Mouse (Mus musculus) fat pad, adult 2 months (tissue): ENCODE data around the gene Zfp277.
A peak's percentile ranks its signal among the peaks of the same experiment; 100 is the strongest.

Source experiments
- DNase-seq: peaks from one replicate; pipeline ENCODE4 v3.0.0-alpha.2; 2011; ENCODE audit warnings: low read depth, low spot score; ENCODE audit errors: extremely low read depth

The Zfp277 gene

DNA sequence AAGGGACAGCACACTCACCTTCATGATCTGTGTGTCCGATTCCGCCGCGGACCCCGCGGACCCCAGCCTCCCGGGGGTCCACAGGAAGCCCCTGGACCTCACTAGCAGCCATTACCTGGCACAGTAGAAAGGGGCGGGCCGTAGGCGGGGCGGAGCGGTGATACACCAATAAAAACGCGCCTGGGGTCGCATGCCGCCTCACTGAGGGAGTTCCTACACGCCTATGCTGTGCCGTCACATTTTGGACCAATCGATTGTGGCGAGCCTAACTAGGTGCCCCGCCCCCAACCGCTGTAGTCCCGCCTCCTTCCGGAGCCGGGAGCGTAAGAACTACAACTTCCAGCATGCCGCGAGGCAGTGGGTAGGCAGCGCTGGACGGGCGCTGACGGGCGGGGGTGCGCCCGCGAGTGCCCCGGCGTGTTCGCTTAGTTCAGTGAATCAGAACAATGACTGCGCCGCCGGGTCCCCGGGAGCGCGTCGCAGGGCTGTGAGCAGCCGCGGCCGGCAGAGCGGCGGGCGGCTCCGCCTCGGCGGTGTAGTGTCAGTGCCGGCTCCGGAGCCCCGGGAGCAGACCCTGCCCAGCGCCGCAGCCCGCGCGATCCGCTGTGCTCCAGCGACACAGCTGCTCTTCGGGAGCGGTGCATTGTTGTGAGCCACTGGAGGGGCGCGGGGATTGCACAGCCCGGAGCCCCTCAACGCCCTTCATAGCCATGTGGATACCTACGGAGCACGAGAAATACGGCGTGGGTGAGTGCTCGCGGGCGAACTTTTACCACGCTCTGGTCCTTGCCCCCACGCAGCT is at the start of gene Zfp277, which contains the start of gene Dock4:
Gene Zfp277 (minus strand): TSS at position 255 of the 802 bp plus-strand sequence.
Gene Dock4 (plus strand): TSS at position 305 of the 802 bp plus-strand sequence.
- peak; percentile 91 for DNase-seq

DNA sequence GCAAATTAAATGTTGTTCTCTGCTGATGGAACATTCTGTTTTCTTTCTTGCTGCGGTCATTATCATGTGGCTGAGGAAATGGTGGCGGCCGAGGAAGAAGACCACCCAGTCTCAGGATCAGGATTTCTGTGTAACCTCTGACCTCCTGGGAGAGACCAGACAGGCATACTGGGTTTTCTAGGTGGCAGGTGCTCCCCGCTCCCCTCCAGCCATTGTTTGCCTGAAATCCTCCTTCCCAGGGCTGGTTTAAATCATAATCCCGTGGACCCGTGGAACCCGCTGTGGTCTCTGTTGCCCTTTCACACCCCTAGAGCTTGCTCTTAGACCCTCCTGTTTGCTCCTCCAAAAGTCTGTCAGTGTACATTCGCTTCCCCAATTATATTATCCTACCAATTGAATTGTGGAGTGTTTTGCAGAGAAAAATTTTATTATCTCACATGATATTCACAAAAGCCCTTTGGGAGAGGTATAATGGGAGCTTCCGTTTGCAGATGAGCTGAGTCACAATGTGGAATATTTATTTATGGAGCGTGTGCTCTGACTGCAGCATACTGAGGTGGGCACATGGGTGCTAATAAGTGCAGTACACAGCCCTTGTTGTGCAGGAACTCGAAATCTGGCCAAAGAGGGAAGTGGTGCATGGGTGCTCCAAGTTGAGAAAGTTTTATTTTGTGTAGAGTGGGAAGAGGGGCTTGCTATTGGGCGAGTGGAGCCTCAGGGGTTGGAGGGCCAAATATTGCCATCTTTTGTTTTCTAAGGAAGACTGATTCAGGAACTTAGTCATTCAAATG is 40.5 kb upstream of the Zfp277 start:
- DNase-seq: no peak

DNA sequence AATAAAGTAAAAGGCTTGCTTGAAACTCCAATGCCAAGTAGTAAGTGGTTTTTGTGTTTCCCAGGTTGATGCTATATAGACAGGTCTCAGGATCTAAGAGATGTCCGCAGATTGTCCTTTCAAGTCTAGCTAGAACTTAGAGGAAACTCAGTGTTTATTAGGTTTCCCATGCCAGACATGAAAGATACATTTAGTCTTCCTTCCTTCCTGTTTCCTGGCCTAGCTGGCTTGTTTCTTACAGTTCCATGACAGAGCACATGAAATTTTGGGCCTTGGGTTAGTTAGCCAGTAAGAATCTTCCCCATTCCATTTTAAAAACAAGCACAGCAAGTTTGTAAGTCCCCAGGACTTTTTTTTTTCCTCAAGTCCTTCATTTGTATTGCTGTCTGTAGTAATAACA is 39.5 kb upstream of the Zfp277 start:
- DNase-seq: no peak

DNA sequence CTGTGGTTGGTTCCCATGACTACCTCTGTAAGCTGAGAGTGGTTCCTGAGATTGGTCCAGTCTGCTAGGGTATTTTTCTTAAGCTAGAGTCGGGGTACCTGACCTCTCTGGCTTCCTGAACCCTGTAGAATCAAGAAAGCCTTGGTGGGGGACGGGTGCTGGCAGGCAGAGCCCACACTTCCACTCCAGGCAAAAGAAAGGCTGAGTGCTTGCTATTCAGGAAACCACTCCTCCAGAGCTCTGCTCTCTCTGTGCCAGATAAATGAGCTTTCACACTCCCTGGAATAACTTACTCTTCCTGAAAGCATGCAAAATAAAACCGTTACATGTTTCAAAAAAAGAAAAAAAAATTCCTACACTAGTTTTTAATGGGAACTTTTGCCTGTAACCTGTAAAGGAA is 38.5 kb upstream of the Zfp277 start:
- no peak for DNase-seq

DNA sequence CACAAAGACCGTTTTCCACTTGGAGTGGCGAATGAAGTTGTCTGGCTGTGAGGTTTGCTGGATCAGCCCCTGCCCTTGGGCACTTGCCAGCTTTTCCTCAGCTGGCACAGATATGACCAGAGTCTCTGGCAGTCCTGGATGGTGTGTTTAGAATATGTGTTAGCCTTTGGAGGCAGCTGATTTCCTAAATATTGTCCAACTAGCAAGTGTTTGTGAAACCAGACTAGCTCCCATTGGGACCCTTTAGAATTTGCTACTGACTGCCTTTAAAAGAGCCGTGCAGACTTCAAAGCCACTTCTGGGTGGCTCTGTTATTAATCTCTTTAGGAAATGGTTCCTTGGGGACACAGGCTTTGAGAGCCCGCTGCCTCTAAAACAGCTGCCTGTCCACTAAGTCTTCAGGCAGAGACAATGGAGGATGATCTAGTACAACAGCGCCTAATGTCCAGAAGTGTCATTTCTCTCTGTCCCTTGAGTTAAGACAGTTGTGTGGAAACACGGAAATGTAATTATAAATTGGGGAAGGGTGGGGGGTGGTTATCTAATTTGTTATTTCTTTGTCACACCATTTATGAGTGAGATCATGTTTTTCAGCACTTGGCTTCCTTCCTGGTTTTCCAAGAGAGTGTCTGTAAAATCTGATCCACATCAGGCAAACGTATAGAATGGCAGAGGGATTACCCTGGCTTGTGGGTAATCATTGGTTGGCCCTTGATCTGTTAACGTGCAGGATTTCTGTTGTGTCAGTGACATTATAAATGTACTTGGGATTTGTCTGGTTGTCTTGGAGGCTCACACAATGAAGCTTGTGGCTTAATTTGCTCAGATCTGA is 32.1 kb upstream of the Zfp277 start:
- no peak for DNase-seq

DNA sequence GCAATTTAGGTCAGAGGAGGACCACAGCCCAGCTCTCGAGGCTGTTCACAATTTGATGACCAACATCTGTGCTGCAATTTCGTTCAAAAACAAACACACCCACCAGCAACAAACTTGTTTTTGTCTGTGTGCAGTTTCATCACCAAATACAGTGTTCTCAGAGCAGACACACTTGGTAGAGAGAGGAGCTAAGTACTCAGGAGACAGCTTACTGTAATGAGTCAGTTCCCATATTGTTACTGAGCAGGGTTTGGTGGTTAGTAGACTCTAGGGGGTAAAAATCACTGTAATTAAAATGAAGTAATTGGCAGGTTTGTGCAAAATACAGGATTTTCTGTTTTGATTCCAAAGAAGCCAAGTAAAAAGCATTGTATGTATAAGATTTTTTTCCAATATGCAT is 28.0 kb upstream of the Zfp277 start:
- DNase-seq: no peak

DNA sequence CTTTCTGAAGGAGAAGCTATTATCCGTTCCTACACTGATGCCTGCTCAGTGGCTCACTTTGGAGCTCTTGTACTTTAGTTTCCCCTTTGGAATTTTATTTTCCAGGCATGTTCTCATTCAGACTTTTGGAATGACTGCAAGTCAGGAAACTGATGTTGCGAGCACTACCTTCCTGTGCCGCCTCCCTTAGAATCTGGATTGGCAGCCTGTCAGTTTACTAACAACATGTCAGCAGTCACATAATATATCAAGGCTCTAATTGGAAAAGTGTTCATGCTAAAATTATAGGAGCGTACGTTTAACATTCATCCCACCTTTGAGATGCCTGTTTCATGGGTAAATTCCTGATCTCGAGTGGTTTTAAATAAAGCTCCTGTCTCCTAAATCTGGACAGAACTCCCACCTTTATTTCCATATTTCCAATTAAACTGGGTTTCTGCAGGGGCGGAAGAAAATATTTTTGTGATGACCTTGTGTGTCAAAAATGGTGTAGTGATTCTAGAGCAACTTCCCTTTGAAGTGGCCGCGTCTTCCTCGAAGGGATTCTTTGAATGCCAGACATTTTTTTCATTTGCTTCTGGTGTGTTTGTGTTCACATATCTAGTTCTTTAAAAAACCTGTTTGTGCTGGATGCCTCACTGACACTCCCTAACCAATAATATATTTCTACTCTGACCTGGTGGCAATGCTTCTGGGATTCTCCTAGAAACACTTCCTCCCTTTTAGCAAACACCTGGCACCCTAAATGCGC is 26.1 kb upstream of the Zfp277 start:
- DNase-seq: no peak

DNA sequence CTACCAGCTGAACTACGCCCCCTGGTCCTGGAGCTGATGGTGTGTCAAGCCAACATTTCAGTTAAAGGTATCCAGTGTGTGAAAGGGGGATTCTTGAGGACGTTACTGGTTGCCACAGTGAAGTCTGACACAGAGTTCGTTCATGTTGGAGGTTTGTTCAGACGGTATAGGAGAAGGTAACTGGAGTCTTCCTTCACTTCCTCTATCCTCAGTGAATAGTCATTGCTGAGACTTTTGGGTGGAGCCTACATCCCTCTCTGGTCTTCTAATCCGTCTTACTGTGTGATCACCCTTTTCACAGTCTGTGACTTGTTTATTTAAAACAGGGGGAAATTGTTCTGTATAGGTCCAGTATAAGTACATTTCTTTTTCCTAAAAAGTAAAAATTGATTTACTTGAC is 23.3 kb upstream of the Zfp277 start:
- no peak for DNase-seq

DNA sequence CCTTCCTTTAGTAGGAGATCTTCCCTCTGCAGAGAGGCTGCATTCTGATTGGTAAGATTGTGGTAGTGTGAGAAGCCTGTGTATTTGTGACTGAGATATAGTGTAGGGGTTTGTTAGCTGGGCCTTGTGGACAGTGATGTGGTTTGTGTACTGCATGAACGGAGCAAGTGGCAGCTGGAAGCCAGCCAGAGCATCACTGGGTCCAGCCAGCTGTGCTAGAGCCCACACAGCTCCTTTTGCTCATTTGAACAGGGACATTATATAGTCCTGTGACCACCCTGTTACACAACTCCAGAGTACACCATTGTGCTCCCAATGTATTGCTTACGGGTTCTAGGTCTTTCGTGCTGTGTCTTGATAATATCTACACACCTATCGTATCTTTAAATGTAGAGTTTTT is 22.5 kb upstream of the Zfp277 start:
- no peak for DNase-seq

DNA sequence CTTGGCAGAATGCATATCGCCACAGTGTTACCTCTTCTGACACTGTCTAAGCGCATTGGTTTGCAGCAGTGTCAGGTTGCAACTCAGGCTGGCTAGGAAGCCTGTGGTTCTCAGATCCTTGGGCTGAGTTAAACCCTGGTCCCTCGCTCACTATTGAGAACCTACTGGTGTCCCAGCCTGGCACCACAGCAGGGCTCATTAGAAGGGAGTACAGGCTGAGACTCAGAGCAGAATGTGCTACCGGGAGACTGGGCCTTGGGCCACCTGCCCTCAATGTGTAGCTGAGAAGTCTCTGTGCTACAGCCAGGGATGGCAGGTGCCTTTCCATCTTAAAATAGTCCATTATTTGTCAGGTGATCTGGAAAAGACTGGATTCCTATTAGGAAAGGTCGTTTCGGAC is 18.6 kb upstream of the Zfp277 start:
- no peak for DNase-seq

DNA sequence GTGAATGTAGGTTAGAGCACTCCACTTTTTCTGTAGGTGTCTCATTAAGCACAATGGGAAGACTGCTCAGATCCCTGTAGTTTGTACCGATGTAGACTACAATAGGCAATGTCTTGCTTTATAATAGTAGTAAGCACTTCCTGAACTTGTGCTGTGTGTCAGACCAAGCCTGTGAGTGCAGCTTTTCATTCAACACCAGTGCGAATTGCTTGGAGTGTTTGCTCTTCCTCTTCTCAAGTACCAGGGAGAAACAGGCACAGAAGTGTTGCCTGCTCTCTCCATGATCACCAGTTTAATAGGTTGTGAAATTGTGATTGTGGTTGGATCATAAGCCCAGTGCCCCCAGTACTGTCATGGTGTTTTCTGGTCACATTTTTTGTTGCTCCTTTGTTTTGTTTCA is 18.1 kb upstream of the Zfp277 start:
- no peak for DNase-seq

DNA sequence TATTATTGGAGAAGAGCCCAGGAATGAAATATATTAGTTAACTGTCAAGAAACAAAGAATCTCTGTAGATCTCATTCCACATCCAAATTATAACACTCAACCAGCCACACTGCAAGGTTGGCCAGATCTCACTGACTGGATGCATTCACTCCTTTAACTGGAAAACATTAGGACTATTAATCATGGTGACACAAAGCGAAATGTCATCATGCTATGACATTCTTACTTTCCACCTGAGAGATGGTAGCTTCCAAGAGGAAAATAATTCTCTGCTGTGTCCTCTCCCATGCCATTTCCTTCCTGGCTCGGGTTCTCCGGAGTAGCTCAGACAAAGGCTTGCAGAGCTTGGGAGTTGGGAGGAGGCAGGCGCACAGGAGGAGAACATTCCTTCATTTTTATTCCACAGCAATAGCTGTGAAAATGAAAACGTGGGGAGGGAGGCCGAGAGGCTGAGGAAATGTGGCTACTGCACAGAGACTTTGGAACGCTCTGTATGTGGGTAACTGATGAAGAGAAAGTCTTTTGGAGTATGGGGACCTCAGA is 17.1 kb upstream of the Zfp277 start:
- DNase-seq: no peak

DNA sequence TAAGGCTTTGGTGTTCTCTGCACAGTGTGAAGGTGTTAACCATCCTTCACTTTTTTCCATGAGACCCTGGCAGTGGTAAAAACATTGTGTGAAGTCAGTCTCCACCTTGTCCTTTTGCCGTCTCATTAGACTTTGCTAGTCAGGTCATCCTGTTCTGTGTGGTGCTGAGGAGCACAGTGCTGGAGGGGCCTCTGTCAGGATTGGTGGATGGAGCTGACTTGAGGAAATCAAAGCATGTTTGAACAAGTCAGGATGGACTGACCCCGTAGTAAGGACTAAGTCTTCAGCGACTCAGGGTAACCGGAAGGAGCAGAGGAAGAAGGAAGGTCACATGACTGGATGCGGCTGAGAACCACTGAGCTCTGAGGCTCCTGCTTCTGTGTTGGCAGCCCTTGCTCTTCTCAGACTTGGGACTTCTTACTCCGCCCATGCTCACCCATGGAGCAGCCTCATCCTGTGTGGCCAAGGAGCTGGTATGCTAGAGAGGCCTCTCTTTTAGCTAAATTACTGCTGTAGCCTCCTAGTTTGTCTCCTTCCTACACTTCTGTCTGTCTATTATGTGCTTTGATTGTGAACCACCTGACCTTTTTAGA is 14.1 kb upstream of the Zfp277 start:
- no peak for DNase-seq

DNA sequence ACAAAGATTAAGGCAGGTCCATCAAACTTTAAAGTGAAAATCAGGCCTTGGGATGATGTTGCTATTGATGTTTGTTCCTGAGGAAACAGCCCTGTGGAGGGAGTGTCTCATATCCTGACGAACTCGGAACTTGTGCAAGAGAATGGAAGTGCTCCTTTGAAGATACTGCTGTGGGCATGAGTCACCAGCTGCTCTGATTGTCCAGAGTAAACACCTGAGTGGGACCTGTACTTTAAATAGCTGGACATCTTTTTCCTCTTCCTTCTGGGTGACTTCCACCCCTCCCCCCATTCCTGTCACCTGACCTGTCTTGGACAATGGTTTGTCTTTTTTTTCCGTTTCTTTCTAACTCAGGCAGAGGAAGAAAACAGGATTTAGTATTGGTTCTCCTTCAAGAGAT is 13.3 kb upstream of the Zfp277 start:
- no peak for DNase-seq

DNA sequence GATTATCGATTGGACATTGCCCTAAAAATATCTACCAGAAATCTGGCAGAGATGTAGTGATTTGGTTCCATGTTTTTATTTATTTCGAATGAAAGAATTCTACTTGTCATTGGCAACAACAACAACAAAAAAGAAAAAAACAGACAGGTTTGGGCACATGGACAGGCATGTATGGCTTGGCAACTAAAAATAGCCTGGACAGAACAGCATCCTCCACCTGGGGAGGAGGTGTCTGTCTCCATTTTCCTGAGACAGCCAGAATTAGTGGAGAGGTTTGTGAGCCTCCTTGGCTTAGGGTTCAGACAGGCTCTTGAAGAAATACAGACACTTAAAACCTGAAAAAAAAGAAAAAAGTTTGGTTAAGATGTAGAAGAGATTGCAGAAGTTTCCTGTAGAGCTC is 10.8 kb upstream of the Zfp277 start:
- no peak for DNase-seq

DNA sequence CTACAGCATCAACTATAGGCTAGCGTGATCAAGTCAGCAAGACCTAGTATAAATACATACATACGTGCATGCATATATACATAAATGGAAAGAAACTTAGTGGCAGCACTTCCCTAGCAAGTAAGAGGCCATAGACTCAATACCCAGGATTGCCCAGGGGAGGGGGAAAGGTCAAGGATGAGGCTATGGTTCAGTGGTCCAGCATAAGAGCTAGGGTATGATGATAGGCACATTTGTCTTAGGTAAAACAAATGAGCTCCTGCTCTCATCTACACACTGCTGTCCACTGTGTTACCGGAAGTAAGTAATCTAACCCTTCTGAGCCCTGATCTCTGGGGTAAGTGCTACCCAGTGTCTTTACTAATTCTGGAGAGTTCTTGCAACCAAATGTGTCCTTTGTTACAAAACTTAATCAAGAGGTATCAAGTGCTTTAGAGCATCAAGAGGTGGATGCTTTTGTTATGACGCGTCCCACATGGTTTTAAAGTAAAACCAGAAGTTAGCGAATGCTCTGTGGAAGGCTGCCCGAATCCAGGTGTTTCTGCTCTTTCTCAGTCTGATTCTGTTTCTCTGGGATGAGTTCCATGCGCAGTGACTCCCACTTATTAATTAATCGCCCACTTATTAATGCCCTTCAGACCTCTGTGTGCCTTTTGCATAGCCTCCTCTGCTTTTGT is 3.6 kb upstream of the Zfp277 start:
- no peak for DNase-seq

DNA sequence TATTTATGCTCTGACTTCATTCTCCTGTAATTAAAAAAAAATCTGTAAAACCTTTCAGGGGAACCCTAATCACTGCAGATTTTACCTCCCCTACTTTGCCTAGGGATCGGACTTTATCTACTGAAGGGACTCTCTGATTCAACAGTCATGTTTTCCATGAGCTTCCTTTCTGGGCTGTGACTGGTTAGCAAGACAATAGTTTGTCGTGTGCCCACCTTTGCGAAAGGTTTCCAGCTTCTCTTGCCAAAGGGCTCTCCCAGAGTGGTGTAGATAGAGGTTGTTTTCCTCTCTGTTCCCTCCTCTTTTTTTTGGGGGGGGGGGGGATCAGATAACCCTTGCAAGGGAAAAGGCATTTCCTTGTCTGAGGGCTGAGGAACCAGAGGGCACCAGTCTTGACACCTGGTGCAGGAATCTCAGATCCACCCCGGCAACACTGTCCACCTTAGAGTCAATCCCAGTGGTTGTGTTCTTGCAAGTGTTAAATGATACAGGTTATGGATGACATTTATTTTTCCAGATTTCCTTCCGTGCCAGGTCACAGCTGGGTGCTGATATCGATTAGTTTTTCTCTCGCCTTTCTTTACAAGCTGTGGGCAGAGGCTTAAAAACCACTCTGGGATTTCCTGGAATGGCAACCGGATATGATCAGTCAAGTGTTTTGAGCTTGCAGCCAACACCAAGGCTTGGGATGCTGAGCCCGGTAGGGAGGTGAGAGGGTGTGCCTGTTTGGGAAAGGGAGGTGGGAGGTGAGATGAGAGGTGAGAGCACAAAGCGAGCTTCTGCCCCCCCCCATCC is 2.1 kb upstream of the Zfp277 start:
- DNase-seq: no peak

DNA sequence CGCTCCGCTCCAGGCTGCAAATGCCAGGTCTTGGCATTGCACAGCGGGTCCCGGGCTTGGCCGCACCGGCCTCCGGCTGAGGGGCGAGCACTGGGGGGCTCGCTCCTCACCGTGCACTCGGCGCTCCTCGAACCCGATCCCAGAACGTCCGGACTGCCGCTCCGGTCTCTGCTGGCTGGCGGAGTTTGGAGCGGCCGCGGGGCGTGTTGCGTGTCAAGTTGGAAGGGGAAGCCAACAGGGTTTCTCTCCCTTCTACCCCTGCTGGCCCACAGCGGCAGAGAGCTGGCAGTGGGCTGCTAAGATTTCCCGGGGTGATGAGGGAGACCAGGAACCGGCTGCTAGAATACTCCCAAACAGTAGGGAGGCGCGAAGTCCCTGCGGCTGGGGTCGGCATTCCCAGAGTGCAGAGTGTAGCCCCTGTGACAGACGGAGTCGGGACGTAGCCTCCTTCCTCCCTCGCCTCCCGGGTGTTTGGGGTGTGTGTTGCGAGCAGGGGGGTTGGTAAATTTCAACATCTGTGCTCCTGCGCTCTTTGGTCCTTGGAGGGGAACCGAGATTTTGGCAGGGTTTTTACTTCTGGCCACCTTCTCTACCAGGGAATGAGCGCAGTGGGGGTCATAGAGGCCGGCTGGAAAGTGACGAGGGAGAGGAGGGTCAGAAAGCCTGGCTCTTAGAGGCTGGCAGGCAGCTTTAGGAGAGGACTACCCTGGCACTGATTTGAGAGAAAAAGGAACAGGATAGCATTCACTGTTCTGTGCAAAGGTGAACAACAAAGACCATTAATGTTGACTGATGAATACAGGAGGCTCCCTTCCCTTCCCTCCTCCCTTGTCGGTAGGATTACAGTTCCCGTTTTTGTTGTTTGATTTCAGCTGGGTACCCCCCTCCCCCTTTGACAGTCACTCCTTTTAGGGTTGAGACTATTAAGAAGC is 1.0 kb upstream of the Zfp277 start:
- no peak for DNase-seq
